Mouse (Mus musculus): ENCODE measurements around the gene Pla2g2d. TPM values are rescaled to one million over a fixed set of nuclear protein-coding genes. Genes with fewer than 3 reads are reported as not detected.

Pla2g2d gene
- polyA plus RNA-seq, 1 experiment: 0.58 TPM

GRCm38 (mm10) chr4:138777417-138778407, 2.2 kb downstream of the Pla2g2d start:
- no peak for DNase-seq (ENCODE audit: extremely low spot score in 1 of 2, low spot score in 1 of 2)

- no peak for DNase-seq (ENCODE audit: extremely low spot score in 1 of 2, low spot score in 1 of 2)
Measured at GRCm38 (mm10) chr4:138780300-138780699, 4.8 kb downstream of the Pla2g2d start.

GRCm38 (mm10) chr4:138782098-138782497, 6.6 kb downstream of the Pla2g2d start:
- peak; percentile 61 to 83 for DNase-seq (ENCODE audit: extremely low spot score in 1 of 2, low spot score in 1 of 2)

- DNase-seq (ENCODE audit: extremely low spot score in 1 of 2, low spot score in 1 of 2): no peak
Measured at GRCm38 (mm10) chr4:138785721-138786120, 10.2 kb downstream of the Pla2g2d start.

DNA sequence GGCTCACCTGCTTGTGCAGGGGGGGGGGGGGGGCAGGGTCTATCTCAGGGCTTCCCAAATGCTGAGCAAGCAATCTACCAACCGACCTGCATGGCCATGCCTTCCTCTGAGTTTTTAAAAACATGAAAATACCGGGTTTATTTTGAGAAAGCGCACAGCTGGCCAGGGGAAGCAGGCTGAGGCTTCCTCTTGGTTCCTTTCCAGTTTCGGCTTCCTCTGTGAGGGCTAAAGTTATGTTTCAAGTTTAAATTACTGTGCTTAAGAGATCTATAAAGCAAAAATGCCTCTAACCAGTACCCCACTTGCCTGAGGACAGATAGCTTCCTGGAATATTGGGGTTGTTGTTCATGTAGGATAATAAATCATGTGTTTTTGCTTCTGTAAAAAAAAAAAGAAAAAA, 10.6 kb downstream of the Pla2g2d start:
- DNase-seq (ENCODE audit: extremely low spot score in 1 of 2, low spot score in 1 of 2): peak in 1 of 2 experiments; percentile 63

GRCm38 (mm10) chr4:138788381-138788780, 12.8 kb downstream of the Pla2g2d start:
- DNase-seq (ENCODE audit: extremely low spot score in 1 of 2, low spot score in 1 of 2): no peak

DNA sequence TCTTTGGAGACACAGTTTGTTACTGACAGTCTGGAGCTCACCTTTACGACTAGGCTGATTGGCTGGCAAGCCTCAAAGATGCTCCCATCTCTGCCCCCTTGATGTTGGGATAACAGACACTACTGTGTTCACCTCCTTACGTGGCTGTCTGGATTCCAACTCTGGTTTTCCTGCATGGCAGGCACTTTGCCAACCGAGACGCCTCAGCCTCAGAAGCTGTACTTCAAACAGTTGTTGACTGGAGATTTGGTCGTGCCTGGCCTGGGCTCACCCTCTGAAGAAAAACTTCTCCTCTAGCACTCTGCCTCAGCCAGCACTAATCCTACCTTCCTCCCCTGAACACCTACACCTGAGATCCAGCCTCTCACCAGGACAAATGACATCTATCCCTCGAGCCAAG, 15.9 kb downstream of the Pla2g2d start:
- no peak for DNase-seq (ENCODE audit: extremely low spot score in 1 of 2, low spot score in 1 of 2)

DNA sequence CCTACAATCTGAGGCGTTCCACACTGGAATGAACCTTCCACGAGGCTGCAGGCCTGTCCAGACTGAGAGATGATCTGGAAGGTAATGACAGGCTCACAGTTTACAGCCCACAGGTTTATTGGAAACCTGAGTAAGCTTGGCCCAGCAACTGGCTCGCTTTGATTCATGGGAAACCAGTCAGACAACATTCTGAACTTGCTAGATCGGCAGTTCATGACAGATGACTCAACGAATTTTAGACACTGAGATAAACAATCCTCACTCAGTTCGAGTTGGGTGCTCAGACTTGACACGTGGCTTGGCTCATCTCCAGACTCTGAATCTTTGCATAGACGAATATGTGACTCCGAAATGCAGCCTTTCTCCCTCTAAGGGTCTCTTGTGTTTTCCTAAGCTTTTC, 17.1 kb downstream of the Pla2g2d start:
- no peak for DNase-seq (ENCODE audit: extremely low spot score in 1 of 2, low spot score in 1 of 2)

GRCm38 (mm10) chr4:138793276-138793675, 17.7 kb downstream of the Pla2g2d start:
- peak; percentile 39 to 86 for DNase-seq (ENCODE audit: extremely low spot score in 1 of 2, low spot score in 1 of 2)

DNA sequence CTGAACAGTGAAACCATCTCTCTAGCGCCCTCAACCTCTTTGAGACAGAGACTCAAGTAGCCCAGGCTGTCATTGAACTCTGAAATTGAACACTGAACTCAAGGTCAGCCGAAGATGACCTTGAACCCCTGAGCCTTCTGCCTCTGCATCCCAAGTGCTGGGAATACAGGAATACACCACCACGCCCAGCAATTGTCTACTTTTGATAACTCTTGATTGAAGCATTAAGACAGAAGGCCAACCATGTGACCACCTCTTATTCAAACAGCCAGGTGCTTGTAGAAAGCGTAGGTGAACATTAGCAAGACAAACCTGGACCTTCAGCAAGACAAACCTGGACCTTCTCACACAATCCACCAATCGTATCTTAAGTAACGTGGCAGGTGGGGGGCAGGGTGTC, 18.8 kb downstream of the Pla2g2d start:
- DNase-seq (ENCODE audit: extremely low spot score in 1 of 2, low spot score in 1 of 2): no peak

- no peak for DNase-seq (ENCODE audit: extremely low spot score in 1 of 2, low spot score in 1 of 2)
Measured at GRCm38 (mm10) chr4:138796513-138797216, 21.1 kb downstream of the Pla2g2d start.

DNA sequence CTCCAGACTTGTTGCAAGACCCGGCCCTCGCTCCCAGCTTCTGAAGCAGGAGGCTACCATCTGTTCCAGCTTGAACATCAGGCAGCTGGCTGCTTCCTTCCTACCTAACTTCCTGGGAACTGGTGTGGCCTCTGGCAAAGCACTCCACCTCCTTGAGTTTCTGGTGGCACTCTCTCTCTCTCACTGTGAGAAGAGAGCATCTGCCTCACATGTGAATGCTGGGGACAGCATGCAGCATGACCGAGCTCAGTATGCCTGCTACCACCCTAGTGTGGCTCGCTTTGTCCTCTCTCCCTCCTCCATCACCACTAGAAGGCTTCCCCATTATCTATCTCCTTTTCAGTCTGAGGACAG, 21.7 kb downstream of the Pla2g2d start:
- DNase-seq (ENCODE audit: extremely low spot score in 1 of 2, low spot score in 1 of 2): peak; percentile 59 to 64

DNA sequence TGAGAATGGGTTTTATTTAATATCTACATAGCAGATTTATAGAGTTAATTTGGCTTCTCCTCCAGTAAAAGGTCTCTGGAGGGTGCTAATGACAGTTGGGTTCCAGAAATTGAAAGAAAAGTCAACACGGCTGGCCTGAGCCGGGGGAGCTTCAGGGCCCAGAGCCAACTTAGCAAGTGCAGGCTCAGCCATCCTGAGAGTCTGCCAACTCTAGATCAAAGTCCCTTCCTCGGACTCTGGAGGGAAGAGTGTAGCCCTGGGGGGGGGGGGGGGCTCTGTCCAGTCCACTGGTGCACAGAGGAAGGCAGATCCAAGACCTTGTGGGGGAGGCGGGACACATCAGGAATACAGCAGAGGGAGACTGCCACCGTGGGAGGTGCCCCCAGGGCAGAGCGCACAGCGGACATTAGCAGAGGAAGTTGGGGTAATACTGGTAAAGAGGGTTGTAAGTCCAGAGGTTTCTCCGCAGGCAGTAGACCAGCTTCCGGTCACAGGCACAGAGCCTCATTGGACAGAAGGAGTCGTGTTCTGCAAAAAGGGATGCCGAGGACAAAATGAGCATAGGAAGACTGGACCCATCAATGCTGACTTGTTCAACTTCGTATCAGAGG, 24.7 kb downstream of the Pla2g2d start:
- no peak for DNase-seq (ENCODE audit: extremely low spot score in 1 of 2, low spot score in 1 of 2)

GRCm38 (mm10) chr4:138801631-138802030, 26.1 kb downstream of the Pla2g2d start:
- DNase-seq (ENCODE audit: extremely low spot score in 1 of 2, low spot score in 1 of 2): peak; percentile 69 to 75

GRCm38 (mm10) chr4:138802917-138803316, 27.4 kb downstream of the Pla2g2d start:
- DNase-seq (ENCODE audit: extremely low spot score in 1 of 2, low spot score in 1 of 2): no peak

DNA sequence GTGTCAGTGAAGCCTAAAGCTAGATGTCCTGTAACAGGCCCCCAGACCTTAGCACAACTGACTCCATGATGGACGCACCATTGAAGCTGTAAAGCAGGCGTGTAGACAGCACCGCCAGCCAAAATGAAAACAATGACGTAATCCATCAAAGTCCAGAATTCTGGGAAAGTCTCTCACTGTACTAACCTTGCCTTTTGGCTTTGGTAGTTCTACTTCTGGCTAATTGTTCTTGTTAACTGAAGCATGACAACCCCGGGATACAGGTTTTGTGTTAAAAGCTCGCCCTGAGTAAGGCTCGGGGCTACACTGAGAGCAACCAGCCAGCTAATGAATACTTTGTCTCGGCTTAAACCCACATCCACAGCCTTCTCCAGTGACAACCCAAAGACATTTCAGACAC, 29.7 kb downstream of the Pla2g2d start:
- no peak for DNase-seq (ENCODE audit: extremely low spot score in 1 of 2, low spot score in 1 of 2)

DNA sequence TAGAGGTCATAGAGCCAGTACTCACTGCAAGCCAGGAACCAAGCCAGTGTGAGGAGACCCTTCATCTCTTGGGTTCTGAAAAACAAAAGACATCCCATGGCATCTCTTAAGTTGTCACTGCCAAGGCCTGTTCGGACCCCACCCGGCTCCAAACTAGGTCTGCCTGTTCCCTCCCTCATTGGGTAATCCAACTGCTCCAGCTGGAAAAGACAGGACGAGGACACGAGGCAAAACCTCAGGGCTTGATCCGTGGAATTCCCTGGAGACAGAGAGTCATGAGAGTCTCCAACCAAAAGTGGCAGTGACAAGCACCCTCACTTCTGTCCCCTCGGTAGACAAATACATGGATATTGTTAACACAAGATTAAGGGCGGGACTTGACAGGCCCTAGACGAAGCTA, 30.6 kb downstream of the Pla2g2d start:
- DNase-seq (ENCODE audit: extremely low spot score in 1 of 2, low spot score in 1 of 2): no peak

GRCm38 (mm10) chr4:138806920-138807541, 31.5 kb downstream of the Pla2g2d start:
- no peak for DNase-seq (ENCODE audit: extremely low spot score in 1 of 2, low spot score in 1 of 2)

- no peak for DNase-seq (ENCODE audit: extremely low spot score in 1 of 2, low spot score in 1 of 2)
Measured at GRCm38 (mm10) chr4:138816166-138816565, 40.6 kb downstream of the Pla2g2d start.

- no peak for DNase-seq (ENCODE audit: extremely low spot score in 1 of 2, low spot score in 1 of 2)
Measured at GRCm38 (mm10) chr4:138817736-138818135, 42.2 kb downstream of the Pla2g2d start.

- no peak for DNase-seq (ENCODE audit: extremely low spot score in 1 of 2, low spot score in 1 of 2)
Measured at GRCm38 (mm10) chr4:138819101-138819500, 43.6 kb downstream of the Pla2g2d start.

All from frontal cortex, adult 2 months (tissue).